Comparison of ENCODE assay signal across 15 mouse cellular contexts in the genomic region with DNA sequence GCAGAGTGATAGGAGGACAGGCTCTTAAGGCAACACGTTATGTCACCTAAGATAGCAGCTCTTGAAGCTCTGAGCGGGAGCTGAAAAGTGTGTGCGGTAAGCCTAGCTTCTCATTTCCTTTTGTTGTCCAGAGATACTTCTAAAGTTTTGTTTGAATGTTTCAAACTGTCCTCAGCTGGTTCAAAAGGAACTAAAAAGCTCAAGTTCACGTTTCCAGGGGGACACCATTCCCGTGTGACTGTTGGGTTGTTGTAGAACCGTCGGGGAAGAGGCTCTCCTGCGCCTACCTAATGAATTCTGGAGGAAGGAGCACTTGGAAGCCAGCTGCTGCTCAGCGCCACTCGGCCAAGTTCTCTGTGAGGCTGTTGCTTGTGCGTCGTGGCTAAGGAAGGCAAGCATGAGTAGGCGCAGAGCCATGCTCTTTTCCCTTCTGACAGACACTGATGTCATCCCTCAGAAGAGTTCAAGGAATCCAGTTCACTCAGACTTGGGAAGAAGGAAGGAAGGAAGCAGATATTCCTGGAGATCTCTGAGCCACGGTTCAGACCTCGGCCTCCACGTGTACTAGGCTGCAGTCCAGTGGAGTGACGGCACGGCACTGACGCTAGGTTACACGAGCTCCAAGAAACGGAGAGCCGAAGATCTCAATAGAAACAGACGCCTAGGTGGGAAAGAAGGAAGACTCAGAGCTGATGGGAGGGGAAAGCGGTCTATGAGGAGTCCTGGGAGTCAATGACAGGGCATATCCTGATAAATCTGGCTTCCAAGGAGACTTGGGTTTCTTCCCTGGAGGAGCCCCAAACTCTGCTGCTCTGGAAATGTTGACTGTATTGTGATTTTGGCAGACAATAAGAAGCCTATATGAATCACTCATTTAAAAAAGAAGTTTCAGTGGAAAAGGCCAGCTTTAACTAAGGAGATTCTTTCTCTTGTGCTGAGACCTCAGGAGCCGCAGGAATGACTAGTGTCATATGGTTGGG. TPM values are rescaled to one million over a fixed set of nuclear protein-coding genes. Genes with fewer than 3 reads are reported as not detected.
DNase-seq lines count a peak whose midpoint lies in the region; ATAC-seq and TF ChIP-seq lines count a peak whose summit lies in the region.
"Had no signal": no experiment of that assay in that cellular context is flagged by ENCODE, and none has a peak within 500 bp of the region (broad histone marks: within the 10 kb centered on the region; RNA-seq: fewer than 3 reads in every experiment).

No protein-coding gene starts in this region.

- H3K9ac ChIP-seq in intestine, embryonic 16.5 days (ENCODE audit: low read depth, low read length): no peak overlapping the region
- H3K9ac ChIP-seq in intestine, postnatal 0 days (ENCODE audit: low read depth, low read length): no peak overlapping the region
- peak overlapping the region; percentile 46 for H3K9ac ChIP-seq in ES-Bruce4 (ENCODE audit: low read depth, poor library complexity, severe bottlenecking)
- no peak overlapping the region for H3K9ac ChIP-seq in heart, postnatal 0 days (replicated peaks; ENCODE audit: low read depth, low read length)
- H3K9ac ChIP-seq: forebrain, embryonic 15.5 days; liver, embryonic 14.5 days had no signal

- H3K4me1 ChIP-seq in intestine, embryonic 16.5 days (ENCODE audit: control insufficient read depth, insufficient read depth, low read length): no peaks in the 10 kb centered on the region
- no peaks in the 10 kb centered on the region for H3K4me1 ChIP-seq in intestine, postnatal 0 days (replicated peaks; ENCODE audit: control insufficient read depth, insufficient read depth, low read length)
- H3K4me1 ChIP-seq in ES-Bruce4 (ENCODE audit: control insufficient read depth, insufficient read depth, low read length): peaks cover 4% of the 10 kb centered on the region
- peaks cover 38% of the 10 kb centered on the region for H3K4me1 ChIP-seq in heart, postnatal 0 days (ENCODE audit: control insufficient read depth, insufficient read depth)
- H3K4me1 ChIP-seq: forebrain, embryonic 15.5 days had no signal

- DNase-seq in fibroblast of lung, adult 2 months (ENCODE audit: low read depth): peak; percentile 76
- peak; percentile 36 for DNase-seq in heart, postnatal 0 days (ENCODE audit: low spot score)
- no peak for DNase-seq in spleen, adult 18-20 months
- no peak for DNase-seq in yolk sac, embryonic 10.5 days (ENCODE audit: low spot score)
- DNase-seq in kidney, postnatal 10 days: no peak
- DNase-seq: adrenal gland, adult 2 months; cerebellum, adult 2 months had no signal

- H3K27ac ChIP-seq in intestine, embryonic 16.5 days (ENCODE audit: low read length): peak overlapping the region; percentile 15; the same call in 1 of the 2 replicates
- H3K27ac ChIP-seq in intestine, postnatal 0 days (ENCODE audit: low read depth, low read length): no peak overlapping the region
- peak overlapping the region; percentile 42 for H3K27ac ChIP-seq in ES-Bruce4 (ENCODE audit: insufficient read depth, low read length)
- H3K27ac ChIP-seq in heart, postnatal 0 days (ENCODE audit: low read depth): peak overlapping the region; percentile 81
- H3K27ac ChIP-seq: forebrain, embryonic 15.5 days; liver, embryonic 14.5 days had no signal

- TF ChIP-seq EP300 in ES-Bruce4 (IDR thresholded peaks at IDR 0.05; ENCODE audit: insufficient read depth, low read depth, low read length): no peak
- no peak for TF ChIP-seq EP300 in heart, postnatal 0 days (IDR thresholded peaks at IDR 0.05; ENCODE audit: low read depth)

- no peak overlapping the region for H3K4me2 ChIP-seq in intestine, embryonic 16.5 days (ENCODE audit: low read depth, low read length)
- H3K4me2 ChIP-seq in intestine, postnatal 0 days (replicated peaks; ENCODE audit: low read depth): no peak overlapping the region
- no peak overlapping the region; the same call in 1 of the 2 replicates for H3K4me2 ChIP-seq in heart, postnatal 0 days (ENCODE audit: low read depth, low read length)
- H3K4me2 ChIP-seq: forebrain, embryonic 15.5 days had no signal

- no peak for TF ChIP-seq POLR2A in ES-Bruce4 (IDR thresholded peaks at IDR 0.05; ENCODE audit: insufficient read depth, low read length)

- H3K4me3 ChIP-seq in intestine, embryonic 16.5 days (ENCODE audit: low read length): no peak overlapping the region
- H3K4me3 ChIP-seq in intestine, postnatal 0 days (ENCODE audit: low read depth, low read length): no peak overlapping the region
- peak overlapping the region; percentile 40 for H3K4me3 ChIP-seq in ES-Bruce4 (ENCODE audit: low read depth, low read length)
- no peak overlapping the region for H3K4me3 ChIP-seq in heart, postnatal 0 days (ENCODE audit: low read depth, low read length)
- H3K4me3 ChIP-seq: forebrain, embryonic 15.5 days had no signal

- no peaks in the 10 kb centered on the region for H3K36me3 ChIP-seq in intestine, embryonic 16.5 days (ENCODE audit: control insufficient read depth, insufficient read depth, low read length)
- no peaks in the 10 kb centered on the region for H3K36me3 ChIP-seq in intestine, postnatal 0 days (ENCODE audit: control insufficient read depth, insufficient read depth)
- H3K36me3 ChIP-seq in ES-Bruce4 (ENCODE audit: control insufficient read depth, insufficient read depth, low read length, poor library complexity, severe bottlenecking): no peaks in the 10 kb centered on the region
- H3K36me3 ChIP-seq in heart, postnatal 0 days (replicated peaks; ENCODE audit: control insufficient read depth, insufficient read depth, low read length): no peaks in the 10 kb centered on the region
- H3K36me3 ChIP-seq: forebrain, embryonic 15.5 days had no signal

- H3K27me3 ChIP-seq in intestine, embryonic 16.5 days (replicated peaks; ENCODE audit: control insufficient read depth, insufficient read depth, low read length): no peaks in the 10 kb centered on the region
- no peaks in the 10 kb centered on the region for H3K27me3 ChIP-seq in intestine, postnatal 0 days (replicated peaks; ENCODE audit: control insufficient read depth, insufficient read depth, low read length)
- no peaks in the 10 kb centered on the region for H3K27me3 ChIP-seq in ES-Bruce4 (ENCODE audit: control insufficient read depth, insufficient read depth, low read length, poor library complexity, severe bottlenecking)
- H3K27me3 ChIP-seq in heart, postnatal 0 days (ENCODE audit: control insufficient read depth, insufficient read depth, low read length): no peaks in the 10 kb centered on the region
- H3K27me3 ChIP-seq: forebrain, embryonic 15.5 days had no signal

- 82% methylated on average over 25 of the region's 25 CpGs for WGBS in intestine, embryonic 16.5 days
- 74% methylated on average over 25 of the region's 25 CpGs for WGBS in intestine, postnatal 0 days
- WGBS in heart, postnatal 0 days: 42% methylated on average over 25 of the region's 25 CpGs

- TF ChIP-seq CTCF in intestine, postnatal 0 days (IDR thresholded peaks at IDR 0.05; ENCODE audit: low read depth): no peak
- TF ChIP-seq CTCF in ES-Bruce4 (IDR thresholded peaks at IDR 0.05; ENCODE audit: low read depth, low read length): no peak
- no peak for TF ChIP-seq CTCF in heart, postnatal 0 days (IDR thresholded peaks at IDR 0.05; ENCODE audit: low read depth)

- no peaks in the 10 kb centered on the region for H3K9me3 ChIP-seq in intestine, embryonic 16.5 days (ENCODE audit: control insufficient read depth, low read length)
- H3K9me3 ChIP-seq in intestine, postnatal 0 days (ENCODE audit: control insufficient read depth): no peaks in the 10 kb centered on the region
- no peaks in the 10 kb centered on the region for H3K9me3 ChIP-seq in ES-Bruce4 (replicated peaks; ENCODE audit: control insufficient read depth, insufficient read depth, low read length, poor library complexity, severe bottlenecking)
- H3K9me3 ChIP-seq in heart, postnatal 0 days (replicated peaks; ENCODE audit: control insufficient read depth, low read length): no peaks in the 10 kb centered on the region
- H3K9me3 ChIP-seq: forebrain, embryonic 15.5 days had no signal

- no peak for ATAC-seq in intestine, embryonic 16.5 days
- no peak for ATAC-seq in intestine, postnatal 0 days
- ATAC-seq in heart, postnatal 0 days (ENCODE audit: insufficient read depth, low read depth): peak; percentile 31; the same call in 1 of the 2 replicates
- ATAC-seq: CD4-positive, CD25-positive, alpha-beta regulatory T cell, adult 4 months; forebrain, embryonic 15.5 days; inflammation-experienced regulatory T-cells, adult 6 months had no signal

RNA-seq across cellular contexts. Expression of gene Enah, which starts 8.7 kb away (rescaled TPM):
- 7.0 and 8.9 TPM in 2 replicates for polyA plus RNA-seq in intestine, embryonic 16.5 days (2015; fragmentation: Nextera tagmentation; extraction: Ambion mirVana)
- 4.9 and 7.0 TPM in 2 replicates for polyA plus RNA-seq in intestine, postnatal 0 days (2015; fragmentation: Nextera tagmentation; extraction: Ambion mirVana)
- polyA plus RNA-seq in ES-Bruce4 (2011; ENCODE audit: insufficient read depth, insufficient read length, low read depth, missing spikeins): 357 and 369 TPM in 2 replicates
- total RNA-seq in heart, postnatal 0 days (2014; rRNA removed; ENCODE audit: low replicate concordance): 69.3 and 77.9 TPM in 2 replicates
- 10.3 and 13.2 TPM in 2 replicates for polyA plus RNA-seq in heart, postnatal 0 days (2015; fragmentation: Nextera tagmentation; extraction: Ambion mirVana)
- total RNA-seq: monocyte, adult 5-6 weeks had no signal

Comparison
In these comparisons a context has a peak if more than half of its experiments do, and no peak if none do; other contexts are left out.
1. DNase-seq: peak in fibroblast of lung, adult 2 months (single experiment) and heart, postnatal 0 days (single experiment); none in spleen, adult 18-20 months (0 of 2), yolk sac, embryonic 10.5 days (single experiment) and kidney, postnatal 10 days (single experiment).
2. RNA of gene Enah, which starts 8.7 kb away (polyA plus RNA-seq): 357 to 369 TPM in ES-Bruce4; 10.3 to 13.2 TPM in heart, postnatal 0 days, 7.0 to 8.9 TPM in intestine, embryonic 16.5 days and 4.9 to 7.0 TPM in intestine, postnatal 0 days; every median in the first group is over 10 times any median in the second.